In the genomic region with DNA sequence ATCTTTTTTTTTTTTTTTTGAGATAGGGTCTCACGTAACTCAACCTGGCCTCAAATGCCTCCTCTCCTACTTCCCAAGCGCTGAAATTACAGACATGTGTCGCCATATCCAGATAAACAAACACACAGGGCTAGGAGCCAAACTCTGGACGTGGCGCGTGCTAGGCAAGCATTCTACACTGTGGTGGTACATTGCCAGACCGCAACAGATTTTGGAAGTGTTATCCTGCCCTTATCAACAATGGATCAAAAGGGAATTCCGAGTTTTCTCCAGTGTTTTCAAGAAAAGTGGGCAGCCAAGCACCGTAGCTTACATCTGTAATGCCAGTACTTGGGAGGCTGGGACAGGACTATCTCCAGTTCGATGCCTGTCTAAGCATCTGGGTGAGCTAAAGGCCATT, we compare ENCODE assay signal across 7 mouse cellular contexts. TPM values are rescaled to one million over a fixed set of nuclear protein-coding genes. Genes with fewer than 3 reads are reported as not detected.
DNase-seq lines count a peak whose midpoint lies in the region; ATAC-seq and TF ChIP-seq lines count a peak whose summit lies in the region.

No protein-coding gene starts in this region.

- 19% methylated on average over 10 of the region's 10 CpGs for WGBS in kidney, adult 2 months
- WGBS in embryonic facial prominence, embryonic 12.5 days = 37% methylated on average over 10 of the region's 10 CpGs
- 38% methylated on average over 10 of the region's 10 CpGs for WGBS in intestine, embryonic 14.5 days
- 37% methylated on average over 10 of the region's 10 CpGs for WGBS in midbrain, postnatal 0 days

- no peak for ATAC-seq in embryonic facial prominence, embryonic 12.5 days (ENCODE audit: insufficient number of reproducible peaks, insufficient read depth, low FRiP score, low TSS enrichment)
- ATAC-seq in intestine, embryonic 14.5 days (replicated peaks; ENCODE audit: low FRiP score, low TSS enrichment, low read depth) = no peak
- ATAC-seq in midbrain, postnatal 0 days (ENCODE audit: low FRiP score) = no peak

- H3K9ac ChIP-seq in embryonic facial prominence, embryonic 12.5 days = peak overlapping the region; percentile 65
- H3K9ac ChIP-seq in intestine, embryonic 14.5 days (ENCODE audit: low read length) = peak overlapping the region; percentile 74
- H3K9ac ChIP-seq in midbrain, postnatal 0 days (replicated peaks; ENCODE audit: low read length, poor library complexity, severe bottlenecking) = peak overlapping the region; percentile 73

- no peaks in the 10 kb centered on the region for H3K36me3 ChIP-seq in kidney, adult 2 months (ENCODE audit: control insufficient read depth, insufficient read depth, low read length)
- H3K36me3 ChIP-seq in embryonic facial prominence, embryonic 12.5 days = peaks cover 4% of the 10 kb centered on the region; the same call in 1 of the 2 replicates
- peaks cover 10% of the 10 kb centered on the region; the same call in 1 of the 2 replicates for H3K36me3 ChIP-seq in intestine, embryonic 14.5 days (ENCODE audit: control insufficient read depth, insufficient read depth, low read length)
- H3K36me3 ChIP-seq in midbrain, postnatal 0 days (ENCODE audit: insufficient read depth, low read length) = no peaks in the 10 kb centered on the region

- no peak for TF ChIP-seq POLR2A in kidney, adult 2 months (IDR thresholded peaks at IDR 0.05; ENCODE audit: low read depth, low read length)

- H3K4me2 ChIP-seq in embryonic facial prominence, embryonic 12.5 days (replicated peaks) = peak overlapping the region; percentile 81
- H3K4me2 ChIP-seq in intestine, embryonic 14.5 days (ENCODE audit: low read length) = peak overlapping the region; percentile 85
- H3K4me2 ChIP-seq in midbrain, postnatal 0 days (ENCODE audit: low read depth, low read length, poor library complexity, severe bottlenecking) = peak overlapping the region; percentile 82

- H3K9me3 ChIP-seq in embryonic facial prominence, embryonic 12.5 days = no peaks in the 10 kb centered on the region
- H3K9me3 ChIP-seq in intestine, embryonic 14.5 days (ENCODE audit: control insufficient read depth, low read length) = no peaks in the 10 kb centered on the region
- no peaks in the 10 kb centered on the region for H3K9me3 ChIP-seq in midbrain, postnatal 0 days (ENCODE audit: low read length)

- DNase-seq in kidney, adult 2 months = peak; percentile 49
- no peak for DNase-seq in kidney, postnatal 14 days
- DNase-seq in intestine, embryonic 14.5 days (ENCODE audit: low spot score) = no peak
- DNase-seq in midbrain, postnatal 0 days (ENCODE audit: low spot score) = no peak
- DNase-seq in ovary, postnatal 36 days (ENCODE audit: low spot score) = no peak
- no peak for DNase-seq in gastrocnemius, postnatal 25 days

- peak overlapping the region; percentile 53 for H3K4me3 ChIP-seq in kidney, adult 2 months (ENCODE audit: insufficient read depth, low read depth, low read length)
- peak overlapping the region; percentile 59 for H3K4me3 ChIP-seq in embryonic facial prominence, embryonic 12.5 days
- H3K4me3 ChIP-seq in intestine, embryonic 14.5 days (ENCODE audit: low read depth, low read length) = peak overlapping the region; percentile 81
- H3K4me3 ChIP-seq in midbrain, postnatal 0 days (ENCODE audit: low read depth, low read length) = peak overlapping the region; percentile 70

- no peak for TF ChIP-seq CTCF in kidney, adult 2 months (conservative IDR thresholded peaks at IDR 0.05; ENCODE audit: insufficient read depth, insufficient read length, low read depth, low read length)
- TF ChIP-seq CTCF in midbrain, postnatal 0 days (IDR thresholded peaks at IDR 0.05) = no peak

- H3K27me3 ChIP-seq in kidney, adult 2 months (replicated peaks; ENCODE audit: control insufficient read depth, insufficient read depth, low read length) = no peaks in the 10 kb centered on the region
- H3K27me3 ChIP-seq in embryonic facial prominence, embryonic 12.5 days = no peaks in the 10 kb centered on the region
- H3K27me3 ChIP-seq in intestine, embryonic 14.5 days (replicated peaks; ENCODE audit: control insufficient read depth, insufficient read depth, low read length) = no peaks in the 10 kb centered on the region
- no peaks in the 10 kb centered on the region for H3K27me3 ChIP-seq in midbrain, postnatal 0 days (ENCODE audit: insufficient read depth, low read length)

- peak overlapping the region; percentile 98; the same call in 1 of the 2 replicates for H3K27ac ChIP-seq in kidney, adult 2 months (ENCODE audit: insufficient read depth, low read depth, low read length)
- no peak overlapping the region for H3K27ac ChIP-seq in embryonic facial prominence, embryonic 12.5 days
- no peak overlapping the region for H3K27ac ChIP-seq in intestine, embryonic 14.5 days (ENCODE audit: low read depth)
- H3K27ac ChIP-seq in midbrain, postnatal 0 days (ENCODE audit: low read depth, low read length) = no peak overlapping the region

- peaks cover 21% of the 10 kb centered on the region; the same call in 1 of the 2 replicates for H3K4me1 ChIP-seq in kidney, adult 2 months (ENCODE audit: control insufficient read depth, insufficient read depth, low read length)
- H3K4me1 ChIP-seq in embryonic facial prominence, embryonic 12.5 days = peaks cover 24% of the 10 kb centered on the region
- H3K4me1 ChIP-seq in intestine, embryonic 14.5 days (replicated peaks; ENCODE audit: control insufficient read depth, insufficient read depth, low read length) = peaks cover 8% of the 10 kb centered on the region; the same call in 1 of the 2 replicates
- peaks cover 9% of the 10 kb centered on the region; the same call in 1 of the 2 replicates for H3K4me1 ChIP-seq in midbrain, postnatal 0 days (ENCODE audit: insufficient read depth, low read length)

RNA-seq across cellular contexts. Expression of a gene that starts 1.0 kb away (rescaled TPM):
- polyA plus RNA-seq in kidney, adult 2 months (2012; rRNA removed) = 675 and 763 TPM in 2 replicates
- 59.2 and 63.6 TPM in 2 replicates for polyA plus RNA-seq in embryonic facial prominence, embryonic 12.5 days (2016; fragmentation: Nextera tagmentation; extraction: Ambion mirVana)
- polyA plus RNA-seq in intestine, embryonic 14.5 days (2014; fragmentation: Nextera tagmentation; extraction: Ambion mirVana) = 44.1 and 48.7 TPM in 2 replicates
- 64.9 and 78.2 TPM in 2 replicates for total RNA-seq in midbrain, postnatal 0 days (2014; rRNA removed)
- polyA plus RNA-seq in midbrain, postnatal 0 days (2015; fragmentation: Nextera tagmentation; extraction: Ambion mirVana) = 40.7 and 50.9 TPM in 2 replicates
- 10 to 100 TPM; 73.7 to 80.6 TPM for total RNA-seq in gastrocnemius, postnatal 25 days (2021)

RNA-seq across cellular contexts. Expression of a gene that starts 1.2 kb away (rescaled TPM):
- 64.9 and 70.1 TPM in 2 replicates for polyA plus RNA-seq in kidney, adult 2 months (2012; rRNA removed)
- polyA plus RNA-seq in embryonic facial prominence, embryonic 12.5 days (2016; fragmentation: Nextera tagmentation; extraction: Ambion mirVana) = 75.6 and 80.6 TPM in 2 replicates
- polyA plus RNA-seq in intestine, embryonic 14.5 days (2014; fragmentation: Nextera tagmentation; extraction: Ambion mirVana) = 93.8 and 98.4 TPM in 2 replicates
- 19.7 and 29.4 TPM in 2 replicates for total RNA-seq in midbrain, postnatal 0 days (2014; rRNA removed)
- polyA plus RNA-seq in midbrain, postnatal 0 days (2015; fragmentation: Nextera tagmentation; extraction: Ambion mirVana) = 27.3 and 29.5 TPM in 2 replicates
- 10 to 100 TPM; 19.5 to 20.8 TPM for total RNA-seq in gastrocnemius, postnatal 25 days (2021)

RNA-seq across cellular contexts. Expression of a gene that starts 17.2 kb away (rescaled TPM):
- 0.27 and 0.48 TPM in 2 replicates for polyA plus RNA-seq in kidney, adult 2 months (2012; rRNA removed)
- 3.7 and 3.8 TPM in 2 replicates for polyA plus RNA-seq in embryonic facial prominence, embryonic 12.5 days (2016; fragmentation: Nextera tagmentation; extraction: Ambion mirVana)
- polyA plus RNA-seq in intestine, embryonic 14.5 days (2014; fragmentation: Nextera tagmentation; extraction: Ambion mirVana) = 2.2 and 2.6 TPM in 2 replicates
- 60.8 and 94.4 TPM in 2 replicates for total RNA-seq in midbrain, postnatal 0 days (2014; rRNA removed)
- 186 and 200 TPM in 2 replicates for polyA plus RNA-seq in midbrain, postnatal 0 days (2015; fragmentation: Nextera tagmentation; extraction: Ambion mirVana)
- total RNA-seq in gastrocnemius, postnatal 25 days (2021) = not detected

RNA-seq across cellular contexts. Expression of a gene that starts 22.8 kb away (rescaled TPM):
- 63.1 and 70.4 TPM in 2 replicates for polyA plus RNA-seq in kidney, adult 2 months (2012; rRNA removed)
- 27.8 and 28.7 TPM in 2 replicates for polyA plus RNA-seq in embryonic facial prominence, embryonic 12.5 days (2016; fragmentation: Nextera tagmentation; extraction: Ambion mirVana)
- 27.2 and 32.0 TPM in 2 replicates for polyA plus RNA-seq in intestine, embryonic 14.5 days (2014; fragmentation: Nextera tagmentation; extraction: Ambion mirVana)
- 22.8 and 32.1 TPM in 2 replicates for total RNA-seq in midbrain, postnatal 0 days (2014; rRNA removed)
- 58.2 and 67.2 TPM in 2 replicates for polyA plus RNA-seq in midbrain, postnatal 0 days (2015; fragmentation: Nextera tagmentation; extraction: Ambion mirVana)
- total RNA-seq in gastrocnemius, postnatal 25 days (2021) = 1 to 10 TPM; 8.4 to 8.8 TPM

RNA-seq across cellular contexts. Expression of a gene that starts 29.0 kb away (rescaled TPM):
- 18.9 and 24.5 TPM in 2 replicates for polyA plus RNA-seq in kidney, adult 2 months (2012; rRNA removed)
- polyA plus RNA-seq in embryonic facial prominence, embryonic 12.5 days (2016; fragmentation: Nextera tagmentation; extraction: Ambion mirVana) = 2.5 and 3.6 TPM in 2 replicates
- polyA plus RNA-seq in intestine, embryonic 14.5 days (2014; fragmentation: Nextera tagmentation; extraction: Ambion mirVana) = 2.4 and 3.2 TPM in 2 replicates
- total RNA-seq in midbrain, postnatal 0 days (2014; rRNA removed) = 2.2 and 2.5 TPM in 2 replicates
- polyA plus RNA-seq in midbrain, postnatal 0 days (2015; fragmentation: Nextera tagmentation; extraction: Ambion mirVana) = 0.53 and 0.88 TPM in 2 replicates
- 1 to 10 TPM; 6.3 to 7.2 TPM for total RNA-seq in gastrocnemius, postnatal 25 days (2021)

Comparison
In these comparisons a context has a peak if more than half of its experiments do, and no peak if none do; other contexts are left out.
1. RNA of a gene that starts 1.0 kb away (polyA plus RNA-seq): 675 to 763 TPM in kidney, adult 2 months; 59.2 to 63.6 TPM in embryonic facial prominence, embryonic 12.5 days, 44.1 to 48.7 TPM in intestine, embryonic 14.5 days and 40.7 to 50.9 TPM in midbrain, postnatal 0 days; every median in the first group is over 10 times any median in the second.
2. RNA of a gene that starts 17.2 kb away (polyA plus RNA-seq): 186 to 200 TPM in midbrain, postnatal 0 days; 3.7 to 3.8 TPM in embryonic facial prominence, embryonic 12.5 days, 2.2 to 2.6 TPM in intestine, embryonic 14.5 days and 0.27 to 0.48 TPM in kidney, adult 2 months; every median in the first group is over 10 times any median in the second.
3. Peak in every context shown above with its lines, with median percentiles within 50 percentile points of each other: H3K4me3 ChIP-seq, H3K4me2 ChIP-seq and H3K9ac ChIP-seq.